Mouse (Mus musculus) WW6 (cell line): ENCODE data around the gene Pi4k2b.
"Not testable (repeated sequence)": the region's sequence is repeated elsewhere in the genome, so short reads cannot be mapped to it uniquely, and the experiment has no call there.

ENCODE experiments used
- DNase-seq: peaks from one replicate; pipeline ENCODE4 v3.0.0-alpha.2; 2013; ENCODE audit warnings: low read depth, low spot score

Gene Pi4k2b

GRCm38 (mm10) chr5:52741391-52742111 is at the start of gene Pi4k2b:
Gene Pi4k2b (plus strand): TSS chr5:52741574.
- no peak for DNase-seq

- no peak for DNase-seq
Observed at GRCm38 (mm10) chr5:52697291-52697690, 44.1 kb upstream of the Pi4k2b start.

GRCm38 (mm10) chr5:52697882-52698440 is 43.4 kb upstream of the Pi4k2b start:
- DNase-seq = not testable (repeated sequence)

- no peak for DNase-seq
Observed at GRCm38 (mm10) chr5:52704562-52704961, 36.8 kb upstream of the Pi4k2b start.

- no peak for DNase-seq
Observed at GRCm38 (mm10) chr5:52712704-52713103, 28.7 kb upstream of the Pi4k2b start.

- no peak for DNase-seq
Observed at GRCm38 (mm10) chr5:52716742-52717448, 24.5 kb upstream of the Pi4k2b start.

GRCm38 (mm10) chr5:52721003-52721402 is 20.4 kb upstream of the Pi4k2b start:
- DNase-seq = no peak

- no peak for DNase-seq
Observed at GRCm38 (mm10) chr5:52727747-52728146, 13.6 kb upstream of the Pi4k2b start.

GRCm38 (mm10) chr5:52732811-52733210 is 8.6 kb upstream of the Pi4k2b start:
- DNase-seq = no peak

- no peak for DNase-seq
Observed at GRCm38 (mm10) chr5:52736046-52736445, 5.3 kb upstream of the Pi4k2b start.

GRCm38 (mm10) chr5:52742112-52742813 is 889 bp downstream of the Pi4k2b start:
- DNase-seq = no peak

- no peak for DNase-seq
Observed at GRCm38 (mm10) chr5:52743231-52743630, 1.9 kb downstream of the Pi4k2b start.

- DNase-seq = no peak
Observed at GRCm38 (mm10) chr5:52746920-52747319, 5.5 kb downstream of the Pi4k2b start.

GRCm38 (mm10) chr5:52748732-52749131 is 7.4 kb downstream of the Pi4k2b start:
- DNase-seq = no peak

- no peak for DNase-seq
Observed at GRCm38 (mm10) chr5:52753146-52753545, 11.8 kb downstream of the Pi4k2b start.

- no peak for DNase-seq
Observed at GRCm38 (mm10) chr5:52754196-52754595, 12.8 kb downstream of the Pi4k2b start.

GRCm38 (mm10) chr5:52755337-52755736 is 14.0 kb downstream of the Pi4k2b start:
- no peak for DNase-seq

GRCm38 (mm10) chr5:52755989-52756388 is 14.6 kb downstream of the Pi4k2b start:
- no peak for DNase-seq

GRCm38 (mm10) chr5:52762586-52762985 is 21.2 kb downstream of the Pi4k2b start:
- DNase-seq = no peak

- no peak for DNase-seq
Observed at GRCm38 (mm10) chr5:52774267-52774666, 32.9 kb downstream of the Pi4k2b start.

- no peak for DNase-seq
Observed at GRCm38 (mm10) chr5:52775237-52775636, 33.9 kb downstream of the Pi4k2b start, which contains the start of gene Zcchc4. Gene Zcchc4 (plus strand): TSS chr5:52775409.
